Mouse (Mus musculus) MEL (cell line): ENCODE results near the gene Gm26602. TPM values are rescaled to one million over a fixed set of nuclear protein-coding genes. Genes with fewer than 3 reads are reported as not detected.

Source experiments
- DNase-seq: peaks from one replicate; pipeline ENCODE4 v3.0.0; 2011; ENCODE audit warnings: low read depth, low spot score
- H3K27ac ChIP-seq: 2 replicates; pipeline ENCODE4 v1.5.1; 2012; ENCODE audit warnings: low read depth, mild to moderate bottlenecking, control low read depth, low read length, moderate library complexity; ENCODE audit not compliant: control insufficient read depth
- H3K27me3 ChIP-seq, 2 experiments: fragments of 150-350 bp in 1 of 2; sonication (generic) in 1 of 2; 2 replicates each; pipeline ENCODE4 v1.6.1; 2012; ENCODE audit warnings: low read length in 2 of 2, mild to moderate bottlenecking in 2 of 2, improper control_type of control experiment in 1 of 2, moderate library complexity in 1 of 2; ENCODE audit not compliant: insufficient read depth in 2 of 2, control insufficient read depth in 1 of 2
- H3K36me3 ChIP-seq, 2 experiments: 2 replicates each; pipeline ENCODE4 v1.6.1; 2012 to 2014; ENCODE audit warnings: low read length in 2 of 2, improper control_type of control experiment in 1 of 2, inconsistent platforms in 1 of 2, mild to moderate bottlenecking in 1 of 2; ENCODE audit not compliant: insufficient read depth in 2 of 2, control insufficient read depth in 1 of 2
- H3K4me1 ChIP-seq, 2 experiments: fragments of 150-350 bp in 1 of 2; sonication (generic) in 1 of 2; 2 replicates each; pipeline ENCODE4 v1.6.1; 2012; ENCODE audit warnings: low read length in 2 of 2, improper control_type of control experiment in 1 of 2, mild to moderate bottlenecking in 1 of 2; ENCODE audit not compliant: insufficient read depth in 2 of 2, control insufficient read depth in 1 of 2
- H3K4me3 ChIP-seq, 2 experiments: fragments of 150-350 bp in 1 of 2; sonication (generic) in 1 of 2; 2 replicates each; pipeline ENCODE4 v1.5.1; 2012; ENCODE audit warnings: low read depth in 2 of 2, low read length in 2 of 2, mild to moderate bottlenecking in 2 of 2, moderate library complexity in 2 of 2, control low read depth in 1 of 2, improper control_type of control experiment in 1 of 2; ENCODE audit not compliant: control insufficient read depth in 1 of 2, insufficient read depth in 1 of 2
- H3K79me2 ChIP-seq: 2 replicates; pipeline ENCODE4 v1.6.1; 2012; ENCODE audit warnings: mild to moderate bottlenecking, low read length, moderate library complexity; ENCODE audit not compliant: control insufficient read depth, poor library complexity, insufficient read depth
- H3K9ac ChIP-seq: 2 replicates; pipeline ENCODE4 v1.6.1; 2012; ENCODE audit warnings: low read depth, mild to moderate bottlenecking, control low read depth, low read length, moderate library complexity; ENCODE audit not compliant: control insufficient read depth, poor library complexity, severe bottlenecking
- H3K9me3 ChIP-seq: fragments of 150-350 bp; sonication (generic); replicated peaks from 2 replicates; pipeline ENCODE4 v1.6.1; 2012; ENCODE audit warnings: mild to moderate bottlenecking, low read length, improper control_type of control experiment, moderate library complexity; ENCODE audit not compliant: insufficient read depth
- CHD1 ChIP-seq: IDR thresholded peaks from 2 replicates; pipeline ENCODE4 v1.6.1; 2012; ENCODE audit warnings: low read depth, mild to moderate bottlenecking, inconsistent platforms, low read length, improper control_type of control experiment
- CTCF ChIP-seq, 3 experiments: IDR thresholded peaks in 2 of 3; conservative IDR thresholded peaks in 1 of 3; 2 replicates each; pipeline ENCODE4 v1.5.1; 2011 to 2012; ENCODE audit warnings: low read length in 3 of 3, low read depth in 2 of 3, mild to moderate bottlenecking in 2 of 3, improper control_type of control experiment in 1 of 3, inconsistent platforms in 1 of 3, mixed read lengths in 1 of 3, moderate library complexity in 1 of 3; ENCODE audit not compliant: control insufficient read depth in 1 of 3, insufficient read depth in 1 of 3, poor library complexity in 1 of 3, severe bottlenecking in 1 of 3
- E2F4 ChIP-seq: IDR thresholded peaks from 2 replicates; pipeline ENCODE4 v1.6.1; 2011; ENCODE audit warnings: low read depth, low read length, improper control_type of control experiment, borderline replicate concordance
- ELF1 ChIP-seq: IDR thresholded peaks from 2 replicates; pipeline ENCODE4 v1.6.1; 2014; ENCODE audit warnings: low read depth, mild to moderate bottlenecking, inconsistent platforms, low read length, improper control_type of control experiment, moderate library complexity
- EP300 ChIP-seq, 2 experiments: IDR thresholded peaks; 2 replicates each; pipeline ENCODE4 v1.6.1; 2011; ENCODE audit warnings: improper control_type of control experiment in 2 of 2, low read length in 2 of 2, low read depth in 1 of 2, mild to moderate bottlenecking in 1 of 2
- ETS1 ChIP-seq: IDR thresholded peaks from 2 replicates; pipeline ENCODE4 v1.6.1; 2012; ENCODE audit warnings: low read depth, mild to moderate bottlenecking, inconsistent platforms, low read length, improper control_type of control experiment, moderate library complexity
- HCFC1 ChIP-seq: IDR thresholded peaks from 2 replicates; pipeline ENCODE4 v1.6.1; 2012; ENCODE audit warnings: low read depth, mild to moderate bottlenecking, inconsistent platforms, low read length, improper control_type of control experiment, moderate library complexity
- MAFK ChIP-seq: IDR thresholded peaks from 2 replicates; pipeline ENCODE4 v1.6.1; 2011; ENCODE audit warnings: low read depth, mild to moderate bottlenecking, low read length, improper control_type of control experiment, borderline replicate concordance
- MYC ChIP-seq: IDR thresholded peaks from 2 replicates; pipeline ENCODE4 v1.6.1; 2011; ENCODE audit warnings: low read depth, mild to moderate bottlenecking, low read length, improper control_type of control experiment, moderate library complexity
- RCOR1 ChIP-seq: IDR thresholded peaks from 2 replicates; pipeline ENCODE4 v1.6.1; 2012; ENCODE audit warnings: low read depth, mild to moderate bottlenecking, inconsistent platforms, low read length, improper control_type of control experiment
- SIN3A ChIP-seq: IDR thresholded peaks from 2 replicates; pipeline ENCODE4 v1.6.1; 2012; ENCODE audit warnings: low read length, improper control_type of control experiment, inconsistent platforms
- TAL1 ChIP-seq: IDR thresholded peaks from 2 replicates; pipeline ENCODE4 v1.6.1; 2012; ENCODE audit warnings: mild to moderate bottlenecking, inconsistent platforms, low read length, moderate library complexity, mixed read lengths
- TBP ChIP-seq: IDR thresholded peaks from 2 replicates; pipeline ENCODE4 v1.8.0; 2011; ENCODE audit warnings: low read depth, low read length, improper control_type of control experiment
- USF1 ChIP-seq: IDR thresholded peaks from 2 replicates; pipeline ENCODE4 v1.6.1; 2014; ENCODE audit warnings: low read depth, mild to moderate bottlenecking, inconsistent platforms, low read length, improper control_type of control experiment, moderate library complexity
- ZKSCAN1 ChIP-seq: IDR thresholded peaks from 2 replicates; pipeline ENCODE4 v1.6.1; 2012; ENCODE audit warnings: low read depth, mild to moderate bottlenecking, inconsistent platforms, low read length, improper control_type of control experiment, moderate library complexity
- polyA plus RNA-seq, 2 experiments: library from polyadenylated mRNA; stranded (reverse) in 1 of 2; unstranded in 1 of 2; fragments of >175 nt in 1 of 2; fragments of >200 nt in 1 of 2; gene quantifications; 2 replicates each; pipeline versions ENCODE4 v1.2.1 to v1.2.4; 2012; ENCODE audit warnings: low replicate concordance in 2 of 2, low read depth in 1 of 2; ENCODE audit not compliant: insufficient read length in 2 of 2, insufficient read depth in 1 of 2, missing spikeins in 1 of 2
- total RNA-seq: library from RNA; depleted of rRNA; stranded (reverse); fragments of 300-350 nt; gene quantifications from 2 replicates; pipeline ENCODE4 v1.2.3, GENCODE M21; 2012

The Gm26602 gene
- total and polyA plus RNA-seq, 3 experiments: 4.5 to 10.2 TPM; not detected in 1

GRCm38 (mm10) chr10:79877174-79877573 lies 33.5 kb upstream of the Gm26602 start (continued):
- peak; percentile 62 for TF ChIP-seq HCFC1
- no peak for TF ChIP-seq CTCF (IDR thresholded peaks at IDR 0.05 in 2 of 3, conservative IDR thresholded peaks at IDR 0.05 in 1 of 3; ENCODE audit: control insufficient read depth in 1 of 3, insufficient read depth in 1 of 3, low read depth in 2 of 3, low read length in 3 of 3, poor library complexity in 1 of 3, severe bottlenecking in 1 of 3)
- TF ChIP-seq EP300 (IDR thresholded peaks at IDR 0.05; ENCODE audit: low read depth in 1 of 2, low read length in 2 of 2): peak; percentile 58 to 64
- TF ChIP-seq USF1: 0 out of 2 replicates have a peak, but pooled peaks have one; percentile 3
- no peak for TF ChIP-seq RCOR1
- TF ChIP-seq ELF1: peak; percentile 50; the same call in 1 of the 2 replicates
- peak; percentile 66; the same call in 1 of the 2 replicates for TF ChIP-seq SIN3A
- TF ChIP-seq MAFK: no peak
- TF ChIP-seq MYC: peak; percentile 97
- peak; percentile 70 for TF ChIP-seq TBP
- TF ChIP-seq TAL1: no peak

DNA sequence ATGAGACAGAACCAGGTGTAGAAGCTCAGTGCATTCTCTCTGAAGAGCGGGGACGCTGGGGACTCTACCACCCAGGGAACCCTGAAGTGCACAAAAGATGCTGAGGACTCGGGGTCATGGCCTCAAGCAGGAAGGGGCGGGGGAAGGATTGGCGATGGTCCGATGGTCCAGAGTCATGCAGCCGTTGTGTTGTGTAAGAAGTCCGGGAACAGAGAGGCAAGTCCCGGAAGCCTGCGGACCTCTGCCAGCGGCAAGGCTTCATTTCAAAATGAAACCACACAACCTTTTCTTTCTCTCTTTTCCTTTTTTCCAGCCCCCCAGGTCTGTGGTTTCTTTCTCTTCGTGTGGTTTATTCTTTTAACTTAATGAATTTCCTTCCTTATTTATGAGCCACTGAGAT lies 32.9 kb upstream of the Gm26602 start:
- Histone ChIP-seq H3K27ac (peak overlapping the region; percentile 78), H3K9ac (peak overlapping the region; percentile 70), H3K4me1 (peaks cover 8 to 36% of the 10 kb centered on the region in 2 experiments; a peak in 3 of 4 replicates), H3K9me3 (no peaks in the 10 kb centered on the region), H3K27me3 (no peaks in the 10 kb centered on the region), H3K4me3 (peak overlapping the region; percentile 43 to 56), H3K36me3 (peaks cover 0 to 14% of the 10 kb centered on the region in 2 experiments; a peak in 2 of 4 replicates), H3K79me2 (no peaks in the 10 kb centered on the region)
- no peak for TF ChIP-seq MYC
- TF ChIP-seq EP300 (IDR thresholded peaks at IDR 0.05; ENCODE audit: low read depth in 1 of 2, low read length in 2 of 2): 0 out of 4 replicates have a peak, but pooled peaks of 1 of the 2 experiments have one; percentile 9
- peak; percentile 45; the same call in 1 of the 2 replicates for TF ChIP-seq ELF1
- TF ChIP-seq E2F4: no peak
- 0 out of 2 replicates have a peak, but pooled peaks have one; percentile 42 for TF ChIP-seq TBP
- TF ChIP-seq ETS1: peak; percentile 40; the same call in 1 of the 2 replicates
- DNase-seq: peak; percentile 69

DNA sequence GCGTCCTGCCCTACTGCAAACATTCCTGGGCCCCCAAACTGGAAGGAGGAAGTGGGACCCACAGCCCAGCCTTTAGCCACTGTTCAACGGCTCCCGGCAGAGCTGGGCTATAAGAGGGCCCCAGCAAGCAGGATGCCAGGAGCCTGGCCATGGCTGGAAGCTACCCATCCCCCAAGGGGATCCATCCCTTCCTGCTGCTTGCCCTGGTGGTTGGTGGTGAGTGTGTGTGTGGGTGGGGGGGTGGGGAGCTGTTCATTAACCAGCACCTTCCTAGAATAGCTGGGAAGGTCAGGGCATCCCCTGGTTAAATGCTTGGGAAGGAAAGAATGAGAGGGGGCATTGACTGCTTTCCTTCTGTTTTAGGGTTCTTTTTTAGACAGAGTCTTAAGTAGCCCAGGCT lies 31.1 kb upstream of the Gm26602 start:
- H3K9ac ChIP-seq: no peak overlapping the region
- H3K79me2 ChIP-seq: no peaks in the 10 kb centered on the region
- H3K4me3 ChIP-seq: no peak overlapping the region
- H3K4me1 ChIP-seq: peaks cover 12 to 46% of the 10 kb centered on the region in 2 experiments; a peak in 3 of 4 replicates
- H3K9me3 ChIP-seq: no peaks in the 10 kb centered on the region
- no peak for TF ChIP-seq ZKSCAN1
- no peak for TF ChIP-seq CHD1
- no peaks in the 10 kb centered on the region for H3K27me3 ChIP-seq
- DNase-seq: no peak
- peaks cover 0 to 19% of the 10 kb centered on the region in 2 experiments; a peak in 2 of 4 replicates for H3K36me3 ChIP-seq
- H3K27ac ChIP-seq: no peak overlapping the region
